Mouse (Mus musculus): ENCODE data around the gene Erbb3. TPM values are rescaled to one million over a fixed set of nuclear protein-coding genes. Genes with fewer than 3 reads are reported as not detected.
A peak's percentile ranks its signal among the peaks of the same experiment; 100 is the strongest.

Gene Erbb3
- polyA plus RNA-seq, 1 experiment: 0.28 TPM

DNA sequence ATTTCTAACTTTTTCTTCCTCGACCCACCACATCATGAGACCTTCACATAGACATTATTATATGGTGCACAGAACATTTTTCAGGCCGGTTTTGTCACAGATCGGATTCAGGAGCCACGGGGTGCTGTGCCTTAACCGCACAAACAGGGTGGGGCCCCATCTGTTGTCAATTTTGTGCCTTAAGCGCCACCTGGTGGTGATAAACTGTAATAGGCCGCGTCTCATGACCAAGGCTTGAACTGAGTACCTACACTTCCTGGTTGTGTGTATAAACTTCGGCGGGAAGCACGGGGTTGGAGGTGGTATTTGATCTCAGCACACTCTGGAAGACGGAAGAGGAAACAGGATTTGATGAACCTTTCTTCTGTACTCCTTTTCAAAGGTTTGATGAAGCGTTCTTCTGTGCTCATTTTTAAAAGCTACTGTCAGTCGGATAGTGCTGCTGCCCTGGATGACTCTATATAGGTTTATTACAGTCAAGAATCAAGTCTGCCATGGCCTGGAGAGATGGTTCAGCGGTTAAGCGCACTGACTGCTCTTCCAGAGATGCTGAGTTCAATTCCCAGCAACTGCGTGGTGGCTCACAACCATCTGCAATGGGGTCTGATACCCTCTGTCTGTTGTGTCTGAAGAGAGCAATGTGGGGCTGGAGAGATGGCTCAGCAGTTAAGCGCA lies 53.0 kb downstream of the Erbb3 start:
- no peak overlapping the region for H3K4me3 ChIP-seq (ENCODE audit: insufficient read depth, poor library complexity, severe bottlenecking)
- H3K27me3 ChIP-seq (ENCODE audit: control insufficient read depth, insufficient read depth, insufficient read length): no peaks in the 10 kb centered on the region
- TF ChIP-seq USF1 (IDR thresholded peaks at IDR 0.05; ENCODE audit: low read depth) (peak; percentile 38), MAX (IDR thresholded peaks at IDR 0.05) (peak; percentile 91), MYOG (IDR thresholded peaks at IDR 0.05; ENCODE audit: control insufficient read depth, extremely low read depth, insufficient read length) (no peak), CTCF (IDR thresholded peaks at IDR 0.05; ENCODE audit: control insufficient read depth, insufficient read depth, insufficient read length) (peak; percentile 76)
- no peaks in the 10 kb centered on the region for H3K79me3 ChIP-seq (ENCODE audit: low read depth)
- H3K36me3 ChIP-seq (ENCODE audit: control insufficient read depth, insufficient read depth): no peaks in the 10 kb centered on the region
- no peaks in the 10 kb centered on the region for H3K79me2 ChIP-seq (ENCODE audit: control insufficient read depth, insufficient read depth)
- peak overlapping the region; percentile 48 for H3ac ChIP-seq (ENCODE audit: control insufficient read depth, insufficient read length, low read depth)

DNA sequence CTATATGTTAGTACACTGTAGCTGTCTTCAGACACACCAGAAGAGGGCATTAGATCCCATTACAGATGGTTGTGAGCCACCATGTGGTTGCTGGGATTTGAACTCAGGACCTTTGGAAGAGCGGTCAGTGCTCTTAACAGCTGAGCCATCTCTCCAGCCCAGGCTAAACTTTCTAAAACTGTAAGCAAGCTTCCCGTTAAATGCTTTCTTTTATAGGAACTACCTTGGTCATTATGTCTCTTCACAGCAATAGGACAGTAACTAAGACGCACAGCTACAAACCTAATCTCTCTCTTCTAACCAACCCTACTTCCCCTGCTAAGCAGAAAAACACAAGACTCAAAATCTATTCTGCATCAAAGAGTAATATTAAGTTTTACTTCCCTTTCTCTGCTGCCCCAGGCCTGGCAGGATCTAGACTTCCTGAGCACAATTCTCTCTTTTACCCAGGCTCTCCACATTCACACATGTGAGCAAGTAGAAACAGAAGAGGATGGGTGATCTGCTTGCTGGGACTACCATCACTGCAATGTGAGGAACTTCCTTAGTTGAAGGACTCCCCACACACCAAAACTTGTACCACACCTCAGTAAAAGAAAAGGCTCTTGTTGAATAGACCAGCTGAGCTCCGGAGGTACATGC lies 53.7 kb downstream of the Erbb3 start:
- peak overlapping the region; percentile 37 for H3ac ChIP-seq (ENCODE audit: control insufficient read depth, insufficient read length, low read depth)
- no peaks in the 10 kb centered on the region for H3K27me3 ChIP-seq (ENCODE audit: control insufficient read depth, insufficient read depth, insufficient read length)
- H3K79me3 ChIP-seq (ENCODE audit: low read depth): no peaks in the 10 kb centered on the region
- no peak overlapping the region for H3K4me3 ChIP-seq (ENCODE audit: insufficient read depth, poor library complexity, severe bottlenecking)
- no peaks in the 10 kb centered on the region for H3K79me2 ChIP-seq (ENCODE audit: control insufficient read depth, insufficient read depth)
- TF ChIP-seq CTCF (IDR thresholded peaks at IDR 0.05; ENCODE audit: control insufficient read depth, insufficient read depth, insufficient read length) (no peak), FOSL1 (IDR thresholded peaks at IDR 0.05; ENCODE audit: insufficient read depth, low read length, poor library complexity, severe bottlenecking) (no peak), MAX (IDR thresholded peaks at IDR 0.05) (no peak), USF1 (IDR thresholded peaks at IDR 0.05; ENCODE audit: low read depth) (no peak), MYOG (IDR thresholded peaks at IDR 0.05; ENCODE audit: control insufficient read depth, extremely low read depth, insufficient read length) (no peak), MYOD1 (IDR thresholded peaks at IDR 0.05; ENCODE audit: control insufficient read depth, insufficient read length, low read depth) (no peak), CEBPB (IDR thresholded peaks at IDR 0.05; ENCODE audit: low read depth) (no peak)
- no peaks in the 10 kb centered on the region for H3K36me3 ChIP-seq (ENCODE audit: control insufficient read depth, insufficient read depth)

GRCm38 (mm10) chr10:128535206-128535605 lies 54.2 kb downstream of the Erbb3 start:
- Histone ChIP-seq H3K4me3 (ENCODE audit: insufficient read depth, poor library complexity, severe bottlenecking) (no peak overlapping the region), H3K27me3 (ENCODE audit: control insufficient read depth, insufficient read depth, insufficient read length) (no peaks in the 10 kb centered on the region), H3K79me3 (ENCODE audit: low read depth) (no peaks in the 10 kb centered on the region), H3K36me3 (ENCODE audit: control insufficient read depth, insufficient read depth) (no peaks in the 10 kb centered on the region), H3K79me2 (ENCODE audit: control insufficient read depth, insufficient read depth) (no peaks in the 10 kb centered on the region), H3ac (ENCODE audit: control insufficient read depth, insufficient read length, low read depth) (no peak overlapping the region)
- TF ChIP-seq CEBPB (IDR thresholded peaks at IDR 0.05; ENCODE audit: low read depth): no peak
- no peak for TF ChIP-seq MYOD1 (IDR thresholded peaks at IDR 0.05; ENCODE audit: control insufficient read depth, insufficient read length, low read depth)
- no peak for TF ChIP-seq MYOG (IDR thresholded peaks at IDR 0.05; ENCODE audit: control insufficient read depth, extremely low read depth, insufficient read length)
- no peak for TF ChIP-seq USF1 (IDR thresholded peaks at IDR 0.05; ENCODE audit: low read depth)
- no peak for TF ChIP-seq MAX (IDR thresholded peaks at IDR 0.05)

DNA sequence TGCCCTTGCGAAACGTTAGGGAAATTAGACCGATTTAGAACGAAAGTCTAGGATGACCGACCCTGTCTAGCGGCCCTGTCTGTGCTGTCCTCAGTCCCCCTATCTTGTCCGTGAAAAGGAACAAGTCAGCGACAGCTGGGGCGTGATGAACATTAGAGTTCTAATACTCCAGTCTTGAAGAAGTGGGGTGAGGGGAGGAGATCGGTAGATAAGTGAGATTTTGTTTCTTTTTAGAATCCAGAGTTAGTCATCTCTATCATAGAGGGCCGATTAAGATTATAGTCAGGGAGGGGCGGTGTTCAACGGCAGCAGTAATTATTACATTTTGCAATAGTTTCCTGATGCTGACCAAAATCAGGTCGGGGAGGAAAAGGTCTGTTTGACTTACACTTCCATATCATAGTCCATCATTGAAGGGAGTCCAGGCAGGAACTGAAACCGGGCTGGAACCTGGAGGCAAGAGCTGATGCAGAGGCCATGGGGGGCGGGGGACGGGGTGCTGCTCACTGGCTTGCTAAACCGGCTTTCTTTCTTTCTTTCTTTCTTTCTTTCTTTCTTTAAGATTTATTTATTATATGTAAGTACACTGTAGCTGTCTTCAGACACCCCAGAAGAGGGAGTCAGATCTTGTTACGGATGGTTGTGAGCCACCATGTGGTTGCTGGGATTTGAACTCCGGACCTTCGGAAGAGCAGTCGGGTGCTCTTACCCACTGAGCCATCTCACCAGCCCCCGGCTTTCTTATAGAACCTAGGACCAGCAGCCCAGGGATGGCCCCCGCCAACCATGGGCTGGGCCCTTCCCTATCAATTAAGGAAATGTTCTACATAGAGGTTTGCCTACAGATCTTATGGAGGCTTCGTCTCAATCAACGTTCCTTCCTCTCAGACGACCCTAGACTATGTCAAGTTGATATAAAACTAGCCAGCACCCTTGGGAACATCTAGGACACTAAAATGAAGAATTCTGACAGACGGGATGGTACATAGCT lies 62.8 kb downstream of the Erbb3 start:
- TF ChIP-seq USF1 (IDR thresholded peaks at IDR 0.05; ENCODE audit: low read depth): no peak
- Histone ChIP-seq H3K27me3 (ENCODE audit: control insufficient read depth, insufficient read depth, insufficient read length) (no peaks in the 10 kb centered on the region), H3K79me2 (ENCODE audit: control insufficient read depth, insufficient read depth) (peaks cover 33% of the 10 kb centered on the region), H3K79me3 (ENCODE audit: low read depth) (peaks cover 5% of the 10 kb centered on the region), H3K4me3 (ENCODE audit: insufficient read depth, poor library complexity, severe bottlenecking) (peak overlapping the region; percentile 28), H3ac (ENCODE audit: control insufficient read depth, insufficient read length, low read depth) (peak overlapping the region; percentile 57), H3K36me3 (ENCODE audit: control insufficient read depth, insufficient read depth) (peaks cover 12% of the 10 kb centered on the region)

DNA sequence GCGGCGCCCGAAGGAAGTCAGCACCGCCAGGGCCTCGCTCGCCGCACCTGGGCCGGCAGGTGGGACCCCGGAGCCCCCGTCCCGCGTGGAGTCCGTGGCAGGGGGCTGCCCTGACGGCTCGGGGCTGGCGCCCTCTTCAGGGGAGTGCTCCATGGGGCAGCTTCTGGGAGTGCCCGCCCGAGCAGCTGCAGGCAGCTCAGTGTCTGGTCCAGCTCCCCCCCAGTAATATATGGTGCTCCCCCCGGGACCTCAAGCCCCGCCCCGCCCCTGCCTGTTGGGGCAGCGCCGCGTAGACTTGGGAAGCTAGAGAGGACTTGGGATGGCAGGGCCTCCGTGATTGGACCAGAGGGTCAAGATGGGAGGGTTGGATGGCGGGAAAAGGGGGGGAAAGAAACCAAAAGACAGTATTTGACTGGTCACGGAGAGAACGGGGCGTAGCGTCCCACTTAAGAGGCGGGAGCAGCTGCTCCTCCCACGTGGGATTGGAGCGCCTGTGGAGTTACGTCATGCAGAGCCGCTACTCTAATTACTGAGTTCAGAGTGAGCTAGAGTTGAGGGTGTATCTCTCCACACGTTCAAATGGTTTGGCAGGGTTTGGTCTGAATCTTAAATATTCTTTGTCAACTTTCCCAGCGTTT lies 63.7 kb downstream of the Erbb3 start, which contains the start of gene Esyt1:
Esyt1 (minus strand) TSS at position 201 of the 638 bp plus-strand sequence.
- TF ChIP-seq MAX (IDR thresholded peaks at IDR 0.05): peak; percentile 78
- TF ChIP-seq FOSL1 (IDR thresholded peaks at IDR 0.05; ENCODE audit: insufficient read depth, low read length, poor library complexity, severe bottlenecking): no peak
- TF ChIP-seq MYOG (IDR thresholded peaks at IDR 0.05; ENCODE audit: control insufficient read depth, extremely low read depth, insufficient read length): no peak
- peak; percentile 48 for TF ChIP-seq CTCF (IDR thresholded peaks at IDR 0.05; ENCODE audit: control insufficient read depth, insufficient read depth, insufficient read length)
- TF ChIP-seq CEBPB (IDR thresholded peaks at IDR 0.05; ENCODE audit: low read depth): no peak
- TF ChIP-seq MYOD1 (IDR thresholded peaks at IDR 0.05; ENCODE audit: control insufficient read depth, insufficient read length, low read depth): peak; percentile 50
- peak; percentile 67 for TF ChIP-seq USF1 (IDR thresholded peaks at IDR 0.05; ENCODE audit: low read depth)
- Histone ChIP-seq H3K79me3 (ENCODE audit: low read depth) (peaks cover 5% of the 10 kb centered on the region), H3K27me3 (ENCODE audit: control insufficient read depth, insufficient read depth, insufficient read length) (no peaks in the 10 kb centered on the region)

More for the DNA sequence above, 63.7 kb downstream of the Erbb3 start, which contains the start of gene Esyt1:
- peak within 1 kb of the TSS; percentile 78 for H3K4me3 ChIP-seq (ENCODE audit: insufficient read depth, poor library complexity, severe bottlenecking)
- peaks cover 21% of the 10 kb centered on the region for H3K36me3 ChIP-seq (ENCODE audit: control insufficient read depth, insufficient read depth)
- H3ac ChIP-seq (ENCODE audit: control insufficient read depth, insufficient read length, low read depth): peak within 1 kb of the TSS; percentile 85
- H3K79me2 ChIP-seq (ENCODE audit: control insufficient read depth, insufficient read depth): peaks cover 33% of the 10 kb centered on the region
